Mouse (Mus musculus) T-helper 1 cell (primary cell): ENCODE data around the gene D3Ertd751e.

Experiments
- in situ Hi-C: fragments of 300-600 bp; cut with MboI, MseI; formaldehyde crosslinking; loops from one replicate; pipeline ENCODE4 v1.15.1; 2025; ENCODE audit warnings: high pct_unique_total_duplicates

The D3Ertd751e gene

DNA sequence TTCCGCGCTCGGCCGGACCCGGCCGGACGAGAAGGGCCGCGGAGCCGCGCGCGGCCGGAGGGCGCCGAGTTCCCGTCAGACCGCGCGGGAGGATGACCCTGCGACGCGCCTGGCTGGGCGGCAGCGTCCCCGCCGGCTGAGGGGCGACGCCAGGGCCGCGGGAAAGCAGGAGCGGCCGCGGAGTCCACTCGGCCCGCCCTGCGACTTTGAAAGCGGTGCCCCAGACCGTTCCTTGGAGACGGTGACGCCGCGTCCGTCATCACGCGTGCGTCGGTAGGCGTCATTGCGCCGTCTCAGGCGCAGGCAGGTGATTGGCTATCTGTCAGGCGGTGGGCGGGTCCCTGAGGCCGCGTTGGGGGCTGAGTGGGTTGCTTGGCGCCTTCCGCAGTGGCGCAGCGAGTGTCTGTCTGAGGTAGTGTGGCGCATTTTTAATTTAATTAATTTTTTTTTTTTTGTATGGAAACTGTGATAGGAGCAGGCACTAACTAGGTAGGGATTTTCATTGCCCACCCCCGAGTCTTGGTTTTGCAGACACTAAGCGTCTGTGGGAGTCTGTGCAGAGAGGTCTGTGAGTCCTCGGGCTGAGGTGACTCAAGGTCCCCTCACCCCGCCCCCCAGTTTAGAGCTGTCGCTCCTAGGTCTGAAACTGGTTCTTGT is at the start of gene D3Ertd751e, which contains the start of gene Sclt1:
D3Ertd751e (plus strand) TSS at position 334 of the 657 bp plus-strand sequence.
Sclt1 (minus strand) TSS at position 237 of the 657 bp plus-strand sequence.
- in situ Hi-C loops = no loop called here

DNA sequence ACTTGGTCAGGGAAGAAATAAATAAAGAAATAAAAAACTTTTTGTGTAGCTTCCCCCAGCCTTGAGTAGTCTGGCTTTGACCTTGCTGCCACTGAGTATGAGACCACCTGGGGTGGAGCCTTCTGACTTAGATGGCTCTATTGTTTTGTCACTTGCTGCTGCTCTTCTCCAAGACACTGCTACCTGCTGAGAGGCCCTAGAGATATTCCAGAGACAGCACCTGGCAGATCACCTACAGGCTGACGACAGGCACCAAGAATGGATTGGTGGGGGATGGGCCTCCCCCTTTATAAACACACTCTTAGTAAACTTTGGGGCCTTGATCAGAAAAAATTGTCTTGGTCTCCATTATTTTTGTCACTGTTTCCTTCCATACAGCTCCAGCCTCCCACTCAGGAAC is 46.7 kb upstream of the D3Ertd751e start:
- in situ Hi-C loops = no loop called here

DNA sequence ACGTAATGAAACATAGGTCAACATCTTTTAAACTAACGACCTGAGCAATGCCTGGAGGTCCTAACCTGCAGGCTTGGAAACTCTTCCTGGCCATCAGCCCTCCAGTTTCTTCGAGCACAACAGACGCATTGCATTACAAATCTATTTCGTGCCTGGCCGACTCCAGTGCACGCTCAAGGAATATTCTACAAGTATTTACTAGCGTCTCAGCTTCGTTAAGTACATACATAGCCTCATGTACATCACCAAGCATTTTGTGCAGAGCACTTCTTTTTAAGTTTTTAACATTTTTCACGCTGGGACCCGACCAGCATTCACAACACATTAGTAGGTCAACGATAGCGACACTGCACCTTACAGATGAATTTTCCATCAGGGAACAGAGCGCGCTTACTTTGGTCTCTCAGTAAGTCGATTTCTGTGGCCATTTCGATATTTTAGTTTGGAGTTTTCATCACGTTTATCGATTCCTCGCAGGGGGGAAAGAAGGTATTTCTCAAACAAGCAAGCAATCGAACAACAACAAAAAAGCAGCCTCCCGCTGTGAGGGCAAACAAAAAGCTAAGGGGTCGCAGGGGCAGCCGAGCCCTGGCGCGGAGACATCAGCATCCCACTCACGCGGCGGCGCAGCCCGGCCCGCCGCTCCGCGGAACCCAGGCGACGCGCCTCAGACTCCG is 672 bp upstream of the D3Ertd751e start:
- in situ Hi-C loops = no loop called here

DNA sequence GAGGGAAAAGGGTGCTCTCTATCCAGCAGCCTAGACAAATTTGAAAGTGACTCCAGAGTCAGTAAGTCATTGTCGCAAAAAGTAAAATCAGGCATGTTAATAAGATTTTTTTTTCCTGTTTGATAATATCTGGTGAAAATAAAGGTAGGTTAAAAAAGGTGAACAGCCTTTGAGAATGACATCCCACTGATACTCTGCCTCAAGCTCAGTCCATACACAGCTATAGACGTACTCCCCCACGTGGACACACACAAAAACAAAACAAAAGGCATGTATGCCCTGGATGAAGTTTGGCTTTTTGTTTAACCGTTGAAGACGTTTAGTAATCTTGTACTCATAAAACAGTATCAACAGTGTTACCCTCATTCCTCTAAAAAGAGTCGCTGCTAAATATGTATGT is 1.0 kb downstream of the D3Ertd751e start:
- in situ Hi-C loops = no loop called here

DNA sequence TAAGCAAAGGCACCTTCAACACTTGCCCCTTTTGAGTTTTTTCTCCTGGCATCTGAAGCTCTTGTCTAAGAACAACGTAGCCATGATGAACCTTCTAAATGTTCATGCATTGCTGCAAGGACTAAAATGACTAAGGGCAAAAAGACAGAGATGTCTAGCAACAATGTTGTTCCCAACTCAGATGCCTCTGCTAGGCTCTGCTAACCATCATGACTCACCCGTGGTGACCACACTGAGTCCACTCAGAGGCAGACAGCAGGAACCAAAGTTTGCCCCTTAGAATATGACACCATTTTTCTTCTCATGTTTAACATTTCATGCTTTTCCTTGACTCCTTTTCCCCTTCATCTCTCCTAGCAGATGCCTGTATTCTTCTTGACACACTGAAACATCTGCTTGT is 12.1 kb downstream of the D3Ertd751e start:
- in situ Hi-C loops = no loop called here

DNA sequence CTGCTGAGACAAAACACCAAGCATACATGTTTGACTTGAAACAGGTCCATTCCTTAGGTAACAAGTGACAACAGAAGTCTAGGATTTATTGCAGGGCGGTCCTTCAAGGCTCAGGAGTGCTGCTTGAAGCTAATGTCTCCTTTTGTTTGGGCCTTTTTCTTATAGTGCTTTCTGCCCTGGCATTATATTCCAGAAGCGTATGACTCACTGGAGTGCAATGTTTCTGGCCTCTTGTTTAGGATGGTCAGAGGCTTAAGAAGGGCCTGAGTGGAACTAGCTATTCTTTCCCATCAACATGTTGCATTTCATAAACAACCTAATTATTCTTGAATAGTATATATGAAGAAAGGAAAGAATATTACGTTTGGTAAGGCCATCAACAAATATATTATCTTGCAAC is 19.7 kb downstream of the D3Ertd751e start:
- in situ Hi-C loops = no loop called here

DNA sequence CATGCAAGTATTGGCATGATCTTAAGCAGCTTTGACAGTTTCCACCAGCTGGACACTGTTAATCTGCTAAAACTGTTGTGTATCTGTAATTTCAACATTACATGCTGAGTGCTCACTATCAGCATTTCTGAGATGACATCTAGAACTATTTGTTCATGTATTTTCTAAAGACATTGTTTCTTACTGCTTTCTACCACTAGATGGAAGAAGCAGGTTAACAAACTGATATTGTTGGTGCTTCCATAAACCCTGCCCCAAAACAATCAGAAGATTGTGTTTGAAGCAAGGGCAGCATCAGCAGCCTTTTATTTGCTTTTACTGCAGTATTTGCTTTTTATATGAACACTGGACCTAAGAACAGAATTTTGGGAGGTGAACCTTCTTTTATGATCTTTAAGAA is 70.0 kb downstream of the D3Ertd751e start:
- in situ Hi-C loops = no loop called here
